Mouse (Mus musculus) E14TG2a.4 (cell line): Measurements from ENCODE around the gene Plau.

ENCODE experiments used
- H3K27me3 ChIP-seq: 2 replicates; pipeline ENCODE4 v1.6.1; 2014; ENCODE audit warnings: low read length, control low read depth; ENCODE audit not compliant: insufficient read depth
- H3K36me3 ChIP-seq: 2 replicates; pipeline ENCODE4 v1.6.1; 2014; ENCODE audit warnings: low read length, control low read depth; ENCODE audit not compliant: insufficient read depth
- H3K4me1 ChIP-seq: replicated peaks from 2 replicates; pipeline ENCODE4 v1.6.1; 2014; ENCODE audit warnings: low read depth, low read length, control low read depth
- H3K4me3 ChIP-seq: replicated peaks from 2 replicates; pipeline ENCODE4 v1.5.1; 2014; ENCODE audit warnings: mild to moderate bottlenecking, low read length
- H3K9me3 ChIP-seq: 2 replicates; pipeline ENCODE4 v1.6.1; 2014; ENCODE audit warnings: low read length, control low read depth
- CTCF ChIP-seq: conservative IDR thresholded peaks from 2 replicates; pipeline ENCODE4 v1.5.1; 2014; ENCODE audit warnings: low read length
- NANOG ChIP-seq: IDR thresholded peaks from 2 replicates; pipeline ENCODE4 v1.6.1; 2014; ENCODE audit warnings: borderline replicate concordance, low read length, mixed read lengths
- POU5F1 ChIP-seq: IDR thresholded peaks from 2 replicates; pipeline ENCODE4 v1.6.1; 2014; ENCODE audit warnings: low read length, borderline replicate concordance

The Plau gene

DNA sequence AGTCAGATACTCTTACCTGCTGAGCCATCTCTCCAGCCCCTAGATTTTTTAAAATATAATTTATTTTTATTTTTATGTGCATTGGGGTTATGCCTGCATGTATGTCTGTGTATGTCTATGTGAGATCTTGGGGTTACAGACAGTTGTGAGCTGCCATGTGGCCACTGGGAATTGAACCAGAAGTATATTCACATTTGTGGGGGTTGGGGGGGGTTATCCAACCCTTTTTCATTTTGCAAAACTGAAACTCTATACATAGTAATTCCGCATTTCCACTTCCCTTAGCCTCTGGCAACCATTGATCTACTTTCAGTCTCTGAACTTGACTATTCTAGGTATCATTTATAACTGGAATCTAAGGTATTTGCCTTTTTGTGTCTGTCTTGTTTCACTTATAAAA lies 11.9 kb upstream of the Plau start:
- peaks cover 4% of the 10 kb centered on the region; the same call in 1 of the 2 replicates for H3K27me3 ChIP-seq
- H3K4me3 ChIP-seq = no peak overlapping the region
- H3K9me3 ChIP-seq = no peaks in the 10 kb centered on the region
- H3K36me3 ChIP-seq = no peaks in the 10 kb centered on the region
- no peak for TF ChIP-seq NANOG
- no peak for TF ChIP-seq POU5F1
- no peak for TF ChIP-seq CTCF
- H3K4me1 ChIP-seq = no peaks in the 10 kb centered on the region

DNA sequence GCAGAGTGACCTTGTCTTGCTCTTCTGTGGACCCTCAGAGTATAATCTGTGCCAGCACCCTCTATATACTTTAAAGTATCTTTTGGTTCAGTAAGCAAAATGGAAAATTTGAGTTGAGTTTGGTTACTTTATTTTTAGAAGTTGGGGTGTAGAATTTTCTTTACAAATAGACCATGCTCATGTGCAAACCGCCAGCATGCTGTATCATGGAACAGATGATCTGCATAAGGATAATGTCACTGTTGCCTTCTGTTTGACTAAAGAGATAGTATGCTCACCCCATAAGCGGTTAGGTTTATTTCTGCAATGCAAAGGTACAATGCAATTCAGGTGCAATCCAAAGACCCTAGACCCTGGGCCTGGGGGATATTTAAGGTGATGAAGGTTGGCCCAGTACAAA lies 10.9 kb upstream of the Plau start:
- TF ChIP-seq CTCF (no peak), POU5F1 (no peak), NANOG (no peak)
- no peak overlapping the region for H3K4me3 ChIP-seq
- H3K27me3 ChIP-seq = peaks cover 4% of the 10 kb centered on the region; the same call in 1 of the 2 replicates
- no peaks in the 10 kb centered on the region for H3K9me3 ChIP-seq
- H3K4me1 ChIP-seq = no peaks in the 10 kb centered on the region
- H3K36me3 ChIP-seq = no peaks in the 10 kb centered on the region

DNA sequence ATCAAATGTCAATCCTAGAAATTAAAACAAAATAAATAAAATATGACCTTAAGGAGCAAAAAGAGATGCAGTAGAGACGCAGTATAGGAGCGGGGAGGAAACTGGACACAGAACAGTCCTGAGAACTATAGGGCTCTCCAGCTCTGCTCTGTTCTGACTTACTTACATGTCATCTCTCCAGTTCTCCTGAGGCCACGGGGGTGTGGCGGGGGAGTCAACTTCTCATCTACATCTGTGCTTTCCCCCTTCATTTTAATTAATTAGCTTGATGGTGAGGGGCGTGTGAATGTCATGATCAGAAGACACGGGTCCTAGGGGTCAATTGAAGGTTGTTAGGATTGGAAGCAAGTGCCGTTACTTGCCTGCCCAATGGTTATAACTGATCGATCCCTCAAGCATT lies 9.4 kb upstream of the Plau start:
- Histone ChIP-seq H3K9me3 (no peaks in the 10 kb centered on the region), H3K36me3 (no peaks in the 10 kb centered on the region), H3K4me1 (no peaks in the 10 kb centered on the region), H3K27me3 (peaks cover 5% of the 10 kb centered on the region), H3K4me3 (no peak overlapping the region)
- TF ChIP-seq POU5F1 (no peak), NANOG (no peak), CTCF (no peak)

DNA sequence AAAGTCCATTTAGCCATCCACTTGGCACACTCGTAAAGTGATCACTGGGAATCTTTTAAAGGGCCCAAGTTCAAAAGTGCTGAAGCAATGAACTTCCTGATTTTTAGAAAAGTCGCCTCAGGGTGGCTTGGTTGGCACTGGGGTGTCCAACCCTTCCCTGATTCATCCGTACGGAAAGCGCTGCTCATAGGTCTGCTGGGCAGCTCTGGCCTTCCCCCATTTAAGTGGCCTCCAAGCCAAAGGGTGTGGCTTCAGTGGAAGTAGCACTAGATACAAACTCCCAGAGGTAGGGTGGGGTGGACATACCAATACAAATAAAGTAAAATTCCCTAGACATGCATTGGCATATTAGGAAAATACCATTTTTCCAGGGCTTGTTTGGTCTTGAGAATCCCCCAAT lies 9.0 kb upstream of the Plau start:
- H3K4me3 ChIP-seq = no peak overlapping the region
- TF ChIP-seq NANOG = no peak
- H3K4me1 ChIP-seq = no peaks in the 10 kb centered on the region
- H3K9me3 ChIP-seq = no peaks in the 10 kb centered on the region
- H3K27me3 ChIP-seq = peaks cover 7% of the 10 kb centered on the region
- H3K36me3 ChIP-seq = no peaks in the 10 kb centered on the region

DNA sequence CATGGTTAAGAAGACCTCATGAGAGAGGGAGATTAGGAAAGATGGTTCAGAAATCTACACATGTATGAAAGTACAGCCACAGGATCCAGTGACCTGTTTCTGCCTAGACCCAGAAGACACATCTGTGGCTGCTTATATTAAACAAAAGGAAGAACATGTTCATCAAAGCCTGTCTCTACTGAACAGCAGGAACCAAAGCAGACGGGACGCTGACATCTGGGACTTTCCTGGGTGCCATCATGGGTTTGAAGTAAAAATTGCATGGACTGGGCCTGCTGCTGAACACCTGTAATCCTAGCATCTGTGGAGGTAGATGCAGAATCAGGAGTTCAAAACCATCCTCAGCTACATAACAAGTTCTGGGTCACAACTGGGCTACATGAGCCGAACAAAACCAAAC lies 7.9 kb upstream of the Plau start:
- Histone ChIP-seq H3K4me1 (no peaks in the 10 kb centered on the region), H3K4me3 (no peak overlapping the region), H3K9me3 (no peaks in the 10 kb centered on the region), H3K36me3 (no peaks in the 10 kb centered on the region), H3K27me3 (peaks cover 7% of the 10 kb centered on the region)
- no peak for TF ChIP-seq NANOG
- no peak for TF ChIP-seq POU5F1
- TF ChIP-seq CTCF = no peak

DNA sequence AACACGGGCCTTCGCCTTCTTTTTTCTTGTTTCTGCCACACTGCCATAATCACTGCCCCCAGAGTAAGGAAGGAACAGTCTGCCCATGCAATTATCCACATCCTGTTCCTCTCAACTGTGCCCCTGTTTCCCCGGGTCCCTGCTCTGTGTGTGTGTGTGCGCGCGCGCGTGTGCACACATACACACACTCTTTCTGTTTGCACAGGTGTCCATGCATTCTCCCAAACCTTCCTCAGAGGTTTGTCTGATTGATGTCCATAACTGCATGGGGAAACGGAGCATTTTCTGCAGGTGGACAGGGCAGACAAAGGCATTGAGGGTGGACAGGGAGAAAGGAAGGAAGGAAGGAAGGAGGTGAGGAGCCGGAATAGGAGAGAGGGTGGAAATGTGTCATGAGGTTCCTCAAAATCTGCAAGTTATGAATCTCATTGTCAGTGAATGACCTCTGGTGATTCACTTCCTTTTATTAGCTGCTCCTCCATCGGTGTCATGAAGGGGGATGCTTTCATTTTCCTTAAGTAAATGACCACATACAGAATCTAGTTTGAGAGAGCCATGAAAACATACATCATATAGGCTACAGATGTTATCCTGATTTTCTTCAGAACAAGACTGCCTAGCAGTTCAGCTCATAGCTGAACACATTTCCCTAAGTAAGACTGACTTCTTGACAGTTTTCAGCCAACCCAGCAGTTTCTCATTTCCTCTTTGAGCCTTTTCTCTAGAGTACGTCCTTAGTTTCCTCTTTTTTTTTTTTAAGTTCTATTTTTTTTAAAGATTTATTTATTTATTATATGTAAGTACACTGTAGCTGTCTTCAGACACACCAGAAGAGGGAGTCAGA lies 6.7 kb upstream of the Plau start:
- no peaks in the 10 kb centered on the region for H3K4me1 ChIP-seq
- no peaks in the 10 kb centered on the region for H3K9me3 ChIP-seq
- H3K27me3 ChIP-seq = peaks cover 16% of the 10 kb centered on the region
- H3K4me3 ChIP-seq = no peak overlapping the region
- H3K36me3 ChIP-seq = no peaks in the 10 kb centered on the region
- no peak for TF ChIP-seq CTCF
- no peak for TF ChIP-seq POU5F1
- no peak for TF ChIP-seq NANOG

DNA sequence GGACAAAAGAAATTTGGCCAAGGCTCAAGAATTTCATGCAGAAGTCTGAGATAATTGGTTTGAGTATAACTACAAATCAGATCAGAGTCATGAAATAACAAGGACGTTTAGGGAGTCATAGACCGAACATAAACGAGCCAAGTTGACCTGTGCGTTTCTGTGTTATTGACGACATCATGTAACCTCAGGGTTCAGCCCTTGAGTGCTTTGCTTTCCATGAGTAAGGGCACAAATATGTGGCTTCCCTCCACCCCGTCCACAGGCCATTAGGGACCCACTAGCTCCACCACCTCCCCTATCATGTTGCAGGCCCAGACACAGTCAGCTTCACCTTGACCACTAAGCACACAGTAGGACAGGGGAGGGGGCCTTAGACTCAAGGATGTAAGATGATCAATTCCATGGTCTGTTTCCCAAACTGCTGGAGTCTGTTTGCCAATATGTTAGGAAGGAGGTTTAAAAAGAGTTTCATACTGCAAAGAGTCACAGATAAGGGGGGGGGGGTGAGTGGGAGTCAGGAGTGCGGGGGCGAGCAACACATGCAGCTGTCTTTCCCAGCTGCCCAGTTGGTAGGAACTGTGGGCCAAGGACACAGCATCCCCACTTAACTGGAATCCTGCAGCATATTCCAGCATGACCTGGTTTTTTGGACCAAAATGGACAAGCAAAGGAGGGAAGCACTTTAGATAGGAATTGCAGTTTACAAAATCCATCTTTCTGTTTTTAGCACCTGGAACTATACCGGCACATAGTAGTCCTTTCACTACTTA lies 5.1 kb upstream of the Plau start:
- Histone ChIP-seq H3K36me3 (no peaks in the 10 kb centered on the region), H3K4me3 (no peak overlapping the region), H3K27me3 (peaks cover 28% of the 10 kb centered on the region), H3K9me3 (no peaks in the 10 kb centered on the region), H3K4me1 (peaks cover 4% of the 10 kb centered on the region; the same call in 1 of the 2 replicates)
- TF ChIP-seq NANOG = no peak
- TF ChIP-seq POU5F1 = no peak
- no peak for TF ChIP-seq CTCF

DNA sequence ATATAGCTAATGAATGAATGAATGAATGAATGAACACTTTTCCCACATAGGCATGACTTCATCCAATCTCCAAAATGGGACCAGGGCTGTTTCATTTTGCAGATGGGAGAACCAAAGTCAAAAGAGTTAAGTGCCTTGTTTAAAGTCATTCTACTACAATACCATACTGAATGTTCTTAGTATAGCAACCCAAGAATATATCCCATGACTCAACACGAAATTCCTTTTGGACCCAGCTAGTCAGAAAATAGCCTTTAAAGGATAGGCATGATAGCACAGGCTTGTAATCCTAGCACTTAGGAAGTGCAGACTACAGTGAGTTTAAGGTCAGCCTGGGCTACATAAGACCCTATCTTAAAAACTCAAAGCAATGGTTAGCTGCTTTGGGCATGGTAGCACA lies 4.5 kb upstream of the Plau start:
- H3K9me3 ChIP-seq = no peaks in the 10 kb centered on the region
- peaks cover 9% of the 10 kb centered on the region for H3K4me1 ChIP-seq
- no peaks in the 10 kb centered on the region for H3K36me3 ChIP-seq
- TF ChIP-seq CTCF = no peak
- TF ChIP-seq POU5F1 = no peak
- no peak for TF ChIP-seq NANOG
- H3K4me3 ChIP-seq = no peak overlapping the region
- H3K27me3 ChIP-seq = peaks cover 33% of the 10 kb centered on the region

DNA sequence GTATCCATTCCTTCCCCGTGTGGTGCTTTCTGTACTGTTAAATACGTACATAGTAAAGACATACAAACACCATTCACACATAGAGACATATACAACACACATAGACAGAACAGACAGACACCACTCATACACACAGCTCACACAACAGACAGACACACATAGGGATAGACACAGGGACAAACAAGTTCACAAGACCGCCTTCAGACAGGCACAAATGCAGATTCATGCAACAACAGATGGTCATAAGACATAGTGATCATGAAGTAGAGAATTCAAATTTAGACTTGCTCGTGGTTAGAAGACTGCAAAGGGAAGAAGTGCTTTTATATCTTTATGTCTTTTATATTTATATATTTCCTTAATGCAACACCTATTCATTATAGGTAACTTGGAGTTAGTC lies 2.9 kb upstream of the Plau start:
- Histone ChIP-seq H3K4me3 (no peak overlapping the region), H3K9me3 (no peaks in the 10 kb centered on the region), H3K4me1 (peaks cover 12% of the 10 kb centered on the region), H3K36me3 (no peaks in the 10 kb centered on the region), H3K27me3 (peaks cover 49% of the 10 kb centered on the region)
- TF ChIP-seq NANOG (no peak), CTCF (no peak), POU5F1 (no peak)
